Mouse (Mus musculus): ENCODE data around the gene Adamtsl3. TPM values are rescaled to one million over a fixed set of nuclear protein-coding genes. Genes with fewer than 3 reads are reported as not detected.

The Adamtsl3 gene
- polyA plus RNA-seq, 1 experiment from 2014 or later, result 1.1 TPM

- no peaks in the 10 kb centered on the region for H3K36me3 ChIP-seq
- no peak overlapping the region for H3K4me2 ChIP-seq
- no peak overlapping the region for H3K4me3 ChIP-seq
- no peaks in the 10 kb centered on the region for H3K9me3 ChIP-seq
- WGBS, result 51% methylated on average over 1 of the region's 1 CpGs
- H3K9ac ChIP-seq, result no peak overlapping the region
- peaks cover 14% of the 10 kb centered on the region for H3K4me1 ChIP-seq (replicated peaks)
- no peak overlapping the region for H3K27ac ChIP-seq (replicated peaks)
- no peak for ATAC-seq (ENCODE audit: low FRiP score, low read depth)
- peaks cover 43% of the 10 kb centered on the region for H3K27me3 ChIP-seq
Observed at GRCm38 (mm10) chr7:82334000-82334399, 1.5 kb upstream of the Adamtsl3 start.

GRCm38 (mm10) chr7:82336132-82336531 is 638 bp downstream of the Adamtsl3 start:
- no peaks in the 10 kb centered on the region for H3K36me3 ChIP-seq
- peaks cover 14% of the 10 kb centered on the region for H3K4me1 ChIP-seq (replicated peaks)
- peaks cover 53% of the 10 kb centered on the region for H3K27me3 ChIP-seq
- H3K4me2 ChIP-seq, result peak overlapping the region; percentile 96
- peak overlapping the region; percentile 55 for H3K4me3 ChIP-seq
- peak overlapping the region; percentile 46 for H3K9ac ChIP-seq
- no peaks in the 10 kb centered on the region for H3K9me3 ChIP-seq
- ATAC-seq (ENCODE audit: low FRiP score, low read depth), result peak; percentile 25; the same call in 1 of the 2 replicates
- no peak overlapping the region for H3K27ac ChIP-seq (replicated peaks)
- WGBS, result under 1% methylated on average over 34 of the region's 34 CpGs

GRCm38 (mm10) chr7:82338121-82338520 is 2.6 kb downstream of the Adamtsl3 start:
- Histone ChIP-seq H3K9ac (no peak overlapping the region), H3K27me3 (peaks cover 54% of the 10 kb centered on the region), H3K27ac (replicated peaks) (no peak overlapping the region), H3K36me3 (no peaks in the 10 kb centered on the region), H3K4me3 (no peak overlapping the region), H3K4me2 (no peak overlapping the region), H3K4me1 (replicated peaks) (peaks cover 20% of the 10 kb centered on the region), H3K9me3 (no peaks in the 10 kb centered on the region)
- no peak for ATAC-seq (ENCODE audit: low FRiP score, low read depth)
- 91% methylated on average over 9 of the region's 9 CpGs for WGBS

GRCm38 (mm10) chr7:82338532-82338931 is 3.0 kb downstream of the Adamtsl3 start:
- Histone ChIP-seq H3K27ac (replicated peaks) (no peak overlapping the region), H3K9me3 (no peaks in the 10 kb centered on the region), H3K36me3 (no peaks in the 10 kb centered on the region), H3K4me1 (replicated peaks) (peaks cover 20% of the 10 kb centered on the region), H3K27me3 (peaks cover 53% of the 10 kb centered on the region), H3K9ac (no peak overlapping the region), H3K4me3 (no peak overlapping the region), H3K4me2 (no peak overlapping the region)
- WGBS, result 84% methylated on average over 4 of the region's 4 CpGs
- no peak for ATAC-seq (ENCODE audit: low FRiP score, low read depth)

GRCm38 (mm10) chr7:82339214-82339613 is 3.7 kb downstream of the Adamtsl3 start:
- H3K4me2 ChIP-seq, result no peak overlapping the region
- H3K27me3 ChIP-seq, result peaks cover 47% of the 10 kb centered on the region
- no peaks in the 10 kb centered on the region for H3K36me3 ChIP-seq
- H3K27ac ChIP-seq (replicated peaks), result no peak overlapping the region
- H3K9me3 ChIP-seq, result no peaks in the 10 kb centered on the region
- peaks cover 20% of the 10 kb centered on the region for H3K4me1 ChIP-seq (replicated peaks)
- H3K4me3 ChIP-seq, result no peak overlapping the region
- 67% methylated on average over 3 of the region's 3 CpGs for WGBS
- H3K9ac ChIP-seq, result no peak overlapping the region
- ATAC-seq (ENCODE audit: low FRiP score, low read depth), result no peak

- Histone ChIP-seq H3K27me3 (peaks cover 26% of the 10 kb centered on the region), H3K27ac (replicated peaks) (no peak overlapping the region), H3K4me2 (no peak overlapping the region), H3K4me3 (no peak overlapping the region), H3K9ac (no peak overlapping the region), H3K9me3 (no peaks in the 10 kb centered on the region), H3K36me3 (no peaks in the 10 kb centered on the region), H3K4me1 (replicated peaks) (peaks cover 5% of the 10 kb centered on the region; the same call in 1 of the 2 replicates)
- WGBS, result 48% methylated on average over 8 of the region's 8 CpGs
- no peak for ATAC-seq (ENCODE audit: low FRiP score, low read depth)
Observed at GRCm38 (mm10) chr7:82341476-82341875, 6.0 kb downstream of the Adamtsl3 start.

GRCm38 (mm10) chr7:82346706-82347105 is 11.2 kb downstream of the Adamtsl3 start:
- H3K4me3 ChIP-seq, result no peak overlapping the region
- H3K4me1 ChIP-seq (replicated peaks), result peaks cover 5% of the 10 kb centered on the region; the same call in 1 of the 2 replicates
- no peaks in the 10 kb centered on the region for H3K27me3 ChIP-seq
- H3K4me2 ChIP-seq, result no peak overlapping the region
- H3K27ac ChIP-seq (replicated peaks), result no peak overlapping the region
- no peak for ATAC-seq (ENCODE audit: low FRiP score, low read depth)
- H3K9me3 ChIP-seq, result no peaks in the 10 kb centered on the region
- 88% methylated on average over 2 of the region's 2 CpGs for WGBS
- H3K36me3 ChIP-seq, result no peaks in the 10 kb centered on the region
- H3K9ac ChIP-seq, result no peak overlapping the region

- ATAC-seq (ENCODE audit: low FRiP score, low read depth), result no peak
- H3K9ac ChIP-seq, result no peak overlapping the region
- H3K4me1 ChIP-seq (replicated peaks), result no peaks in the 10 kb centered on the region
- H3K27ac ChIP-seq (replicated peaks), result no peak overlapping the region
- H3K9me3 ChIP-seq, result no peaks in the 10 kb centered on the region
- H3K27me3 ChIP-seq, result no peaks in the 10 kb centered on the region
- H3K36me3 ChIP-seq, result no peaks in the 10 kb centered on the region
- WGBS, result 84% methylated on average over 7 of the region's 7 CpGs
- no peak overlapping the region for H3K4me2 ChIP-seq
- H3K4me3 ChIP-seq, result no peak overlapping the region
Observed at GRCm38 (mm10) chr7:82349796-82350195, 14.3 kb downstream of the Adamtsl3 start.

GRCm38 (mm10) chr7:82350421-82350820 is 14.9 kb downstream of the Adamtsl3 start:
- Histone ChIP-seq H3K4me2 (no peak overlapping the region), H3K9me3 (no peaks in the 10 kb centered on the region), H3K36me3 (no peaks in the 10 kb centered on the region), H3K27me3 (no peaks in the 10 kb centered on the region), H3K27ac (replicated peaks) (no peak overlapping the region), H3K4me3 (no peak overlapping the region), H3K9ac (no peak overlapping the region), H3K4me1 (replicated peaks) (no peaks in the 10 kb centered on the region)
- no peak for ATAC-seq (ENCODE audit: low FRiP score, low read depth)
- WGBS, result 79% methylated on average over 3 of the region's 3 CpGs

- no peak for ATAC-seq (ENCODE audit: low FRiP score, low read depth)
- Histone ChIP-seq H3K36me3 (no peaks in the 10 kb centered on the region), H3K27ac (replicated peaks) (no peak overlapping the region), H3K9ac (no peak overlapping the region), H3K4me3 (no peak overlapping the region), H3K27me3 (no peaks in the 10 kb centered on the region), H3K4me2 (no peak overlapping the region), H3K9me3 (no peaks in the 10 kb centered on the region), H3K4me1 (replicated peaks) (no peaks in the 10 kb centered on the region; the same call in 1 of the 2 replicates)
- 76% methylated on average over 5 of the region's 5 CpGs for WGBS
Observed at GRCm38 (mm10) chr7:82359146-82359545, 23.7 kb downstream of the Adamtsl3 start.

GRCm38 (mm10) chr7:82359674-82360073 is 24.2 kb downstream of the Adamtsl3 start:
- Histone ChIP-seq H3K9me3 (no peaks in the 10 kb centered on the region), H3K36me3 (no peaks in the 10 kb centered on the region), H3K4me1 (replicated peaks) (no peaks in the 10 kb centered on the region; the same call in 1 of the 2 replicates), H3K4me2 (no peak overlapping the region), H3K9ac (no peak overlapping the region), H3K27ac (replicated peaks) (no peak overlapping the region), H3K4me3 (no peak overlapping the region), H3K27me3 (no peaks in the 10 kb centered on the region)
- 74% methylated on average over 5 of the region's 5 CpGs for WGBS
- no peak for ATAC-seq (ENCODE audit: low FRiP score, low read depth)

GRCm38 (mm10) chr7:82360186-82360585 is 24.7 kb downstream of the Adamtsl3 start:
- H3K27ac ChIP-seq (replicated peaks), result no peak overlapping the region
- no peak overlapping the region for H3K4me3 ChIP-seq
- no peaks in the 10 kb centered on the region for H3K36me3 ChIP-seq
- no peak overlapping the region for H3K4me2 ChIP-seq
- no peak overlapping the region for H3K9ac ChIP-seq
- H3K9me3 ChIP-seq, result no peaks in the 10 kb centered on the region
- no peak for ATAC-seq (ENCODE audit: low FRiP score, low read depth)
- no peaks in the 10 kb centered on the region; the same call in 1 of the 2 replicates for H3K4me1 ChIP-seq (replicated peaks)
- no peaks in the 10 kb centered on the region for H3K27me3 ChIP-seq
- 92% methylated on average over 4 of the region's 4 CpGs for WGBS

- H3K27ac ChIP-seq (replicated peaks), result no peak overlapping the region
- H3K36me3 ChIP-seq, result no peaks in the 10 kb centered on the region
- no peak overlapping the region for H3K4me3 ChIP-seq
- H3K4me1 ChIP-seq (replicated peaks), result no peaks in the 10 kb centered on the region; the same call in 1 of the 2 replicates
- 90% methylated on average over 5 of the region's 5 CpGs for WGBS
- no peaks in the 10 kb centered on the region for H3K27me3 ChIP-seq
- no peak overlapping the region for H3K9ac ChIP-seq
- no peaks in the 10 kb centered on the region for H3K9me3 ChIP-seq
- no peak overlapping the region for H3K4me2 ChIP-seq
- no peak for ATAC-seq (ENCODE audit: low FRiP score, low read depth)
Observed at GRCm38 (mm10) chr7:82361127-82361526, 25.6 kb downstream of the Adamtsl3 start.

Measured in hindbrain, embryonic 15.5 days (tissue).